In genomic region chr17:28270165-28270564, GRCm38 (mm10) we compare ENCODE assay signal across 13 mouse cellular contexts. TPM values are rescaled to one million over a fixed set of nuclear protein-coding genes. Genes with fewer than 3 reads are reported as not detected.
DNase-seq lines count a peak whose midpoint lies in the region; ATAC-seq and TF ChIP-seq lines count a peak whose summit lies in the region.
"Had no signal": no experiment of that assay in that cellular context is flagged by ENCODE, and none has a peak within 500 bp of the region (broad histone marks: within the 10 kb centered on the region; RNA-seq: fewer than 3 reads in every experiment).

No protein-coding gene starts in this region.

- ATAC-seq in lung, postnatal 0 days: peak; percentile 67
- peak; percentile 29 to 68; a peak in 2 of 4 replicates for ATAC-seq in hematopoietic stem cell, adult 5-6 weeks (replicated peaks in 1 of 2; ENCODE audit: insufficient read depth in 1 of 2, low FRiP score in 2 of 2, low TSS enrichment in 1 of 2, low read depth in 1 of 2, poor library complexity in 2 of 2, severe bottlenecking in 2 of 2)

- H3K4me1 ChIP-seq in lung, postnatal 0 days (ENCODE audit: insufficient read depth, low read depth, low read length): no peaks in the 10 kb centered on the region
- H3K4me1 ChIP-seq in lung, adult 2 months (ENCODE audit: control insufficient read depth, insufficient read depth, low read length): peaks cover 7% of the 10 kb centered on the region
- H3K4me1 ChIP-seq in small intestine, adult 2 months (ENCODE audit: control insufficient read depth, insufficient read depth, insufficient read length, low read length): peaks cover 41% of the 10 kb centered on the region
- H3K4me1 ChIP-seq: hindbrain, embryonic 15.5 days had no signal

- no peak for TF ChIP-seq POLR2A in lung, adult 2 months (IDR thresholded peaks at IDR 0.05; ENCODE audit: borderline replicate concordance, extremely low read depth, low read depth, low read length)
- no peak for TF ChIP-seq POLR2A in small intestine, adult 2 months (IDR thresholded peaks at IDR 0.05; ENCODE audit: low read depth, low read length)

- TF ChIP-seq CTCF in lung, postnatal 0 days (IDR thresholded peaks at IDR 0.05): no peak
- no peak for TF ChIP-seq CTCF in lung, adult 2 months (IDR thresholded peaks at IDR 0.05; ENCODE audit: insufficient read depth, low read length)
- TF ChIP-seq CTCF in small intestine, adult 2 months (IDR thresholded peaks at IDR 0.05; ENCODE audit: extremely low read depth, insufficient read length, insufficient replicate concordance, low read depth, low read length): 0 out of 2 replicates have a peak, but pooled peaks have one; percentile 6

- WGBS in lung, postnatal 0 days: 29% methylated on average over 13 of the region's 13 CpGs
- WGBS in lung, adult 2 months: 40% methylated on average over 13 of the region's 13 CpGs
- 22% methylated on average over 13 of the region's 13 CpGs for WGBS in small intestine, adult 2 months

- H3K9ac ChIP-seq in lung, postnatal 0 days (replicated peaks; ENCODE audit: low read depth): no peak overlapping the region
- H3K9ac ChIP-seq: hindbrain, embryonic 15.5 days had no signal

- no peaks in the 10 kb centered on the region for H3K27me3 ChIP-seq in lung, postnatal 0 days (replicated peaks; ENCODE audit: insufficient read depth, low read length)
- no peaks in the 10 kb centered on the region for H3K27me3 ChIP-seq in small intestine, adult 2 months (ENCODE audit: control insufficient read depth, insufficient read depth, low read length)
- H3K27me3 ChIP-seq: CH12.LX; hindbrain, embryonic 15.5 days had no signal

- TF ChIP-seq EP300 in lung, postnatal 0 days (IDR thresholded peaks at IDR 0.05): no peak

- no peak overlapping the region for H3K4me2 ChIP-seq in lung, postnatal 0 days (replicated peaks; ENCODE audit: low read depth, low read length)
- H3K4me2 ChIP-seq: hindbrain, embryonic 15.5 days; liver, embryonic 11.5 days had no signal

- H3K36me3 ChIP-seq in lung, postnatal 0 days (ENCODE audit: insufficient read depth, low read length): no peaks in the 10 kb centered on the region
- peaks cover 6% of the 10 kb centered on the region for H3K36me3 ChIP-seq in small intestine, adult 2 months (ENCODE audit: control insufficient read depth, insufficient read depth, low read length)
- H3K36me3 ChIP-seq: hindbrain, embryonic 15.5 days had no signal

- no peak overlapping the region for H3K4me3 ChIP-seq in lung, postnatal 0 days (ENCODE audit: low read depth, low read length)
- no peak overlapping the region for H3K4me3 ChIP-seq in lung, adult 2 months (replicated peaks; ENCODE audit: extremely low read depth, low read depth, low read length)
- no peak overlapping the region for H3K4me3 ChIP-seq in small intestine, adult 2 months (ENCODE audit: low read depth, low read length)
- H3K4me3 ChIP-seq: hindbrain, embryonic 15.5 days had no signal

- no peaks in the 10 kb centered on the region for H3K9me3 ChIP-seq in lung, postnatal 0 days (ENCODE audit: low read length)
- H3K9me3 ChIP-seq: hindbrain, embryonic 15.5 days had no signal

- peak overlapping the region; percentile 47 for H3K27ac ChIP-seq in lung, postnatal 0 days (ENCODE audit: low read length)
- peak overlapping the region; percentile 92 for H3K27ac ChIP-seq in small intestine, adult 2 months (ENCODE audit: insufficient read depth, low read depth, low read length)
- H3K27ac ChIP-seq: hindbrain, embryonic 15.5 days had no signal

- peak; percentile 60 for DNase-seq in lung, postnatal 0 days (ENCODE audit: low spot score)
- DNase-seq in lung, adult 2 months: no peak
- peak; percentile 61 for DNase-seq in yolk sac, embryonic 10.5 days (ENCODE audit: low spot score)
- DNase-seq in layer of hippocampus, adult 9-11 months: no peak
- no peak for DNase-seq in heart, adult 18-20 months
- DNase-seq: cerebellum, adult 11-12 months; kidney, postnatal 10 days; midbrain, embryonic 14.5 days had no signal

RNA-seq across cellular contexts. Expression of gene Ppard, which starts 37.7 kb away (rescaled TPM):
- polyA plus RNA-seq in lung, postnatal 0 days (2015; fragmentation: Nextera tagmentation; extraction: Ambion mirVana): 2.4 and 3.0 TPM in 2 replicates
- polyA plus RNA-seq in lung, adult 2 months (2012; rRNA removed): 33.3 and 41.7 TPM in 2 replicates
- total RNA-seq in hematopoietic stem cell, adult 5-6 weeks (2017): 2.2 and 3.8 TPM in 2 replicates
- polyA plus RNA-seq in small intestine, adult 2 months (2012; rRNA removed): 118 and 203 TPM in 2 replicates
- total RNA-seq in heart, adult 18-20 months (2021): 10 to 100 TPM; 28.1 to 29.9 TPM

RNA-seq across cellular contexts. Expression of gene Fance, which starts 43.2 kb away (rescaled TPM):
- 21.8 and 24.3 TPM in 2 replicates for polyA plus RNA-seq in lung, postnatal 0 days (2015; fragmentation: Nextera tagmentation; extraction: Ambion mirVana)
- 18.2 and 21.7 TPM in 2 replicates for polyA plus RNA-seq in lung, adult 2 months (2012; rRNA removed)
- total RNA-seq in hematopoietic stem cell, adult 5-6 weeks (2017): 7.5 and 19.6 TPM in 2 replicates
- polyA plus RNA-seq in small intestine, adult 2 months (2012; rRNA removed): 13.3 and 16.6 TPM in 2 replicates
- 10 to 100 TPM; 10.5 to 12.7 TPM for total RNA-seq in heart, adult 18-20 months (2021)

RNA-seq across cellular contexts. Expression of gene Rpl10a, which starts 58.1 kb away (rescaled TPM):
- polyA plus RNA-seq in lung, postnatal 0 days (2015; fragmentation: Nextera tagmentation; extraction: Ambion mirVana): 446 and 458 TPM in 2 replicates
- polyA plus RNA-seq in lung, adult 2 months (2012; rRNA removed): 1,664 and 1,938 TPM in 2 replicates
- 828 and 1,143 TPM in 2 replicates for total RNA-seq in hematopoietic stem cell, adult 5-6 weeks (2017)
- 1,432 and 2,365 TPM in 2 replicates for polyA plus RNA-seq in small intestine, adult 2 months (2012; rRNA removed)
- total RNA-seq in heart, adult 18-20 months (2021): 100 to 1,000 TPM; 422 to 438 TPM

Comparison
In these comparisons a context has a peak if more than half of its experiments do, and no peak if none do; other contexts are left out.
1. DNase-seq: peak in lung, postnatal 0 days (single experiment) and yolk sac, embryonic 10.5 days (single experiment); none in lung, adult 2 months (single experiment), layer of hippocampus, adult 9-11 months (single experiment) and heart, adult 18-20 months (0 of 2).